7 mouse cellular contexts compared by ENCODE assay signal in the genomic region with DNA sequence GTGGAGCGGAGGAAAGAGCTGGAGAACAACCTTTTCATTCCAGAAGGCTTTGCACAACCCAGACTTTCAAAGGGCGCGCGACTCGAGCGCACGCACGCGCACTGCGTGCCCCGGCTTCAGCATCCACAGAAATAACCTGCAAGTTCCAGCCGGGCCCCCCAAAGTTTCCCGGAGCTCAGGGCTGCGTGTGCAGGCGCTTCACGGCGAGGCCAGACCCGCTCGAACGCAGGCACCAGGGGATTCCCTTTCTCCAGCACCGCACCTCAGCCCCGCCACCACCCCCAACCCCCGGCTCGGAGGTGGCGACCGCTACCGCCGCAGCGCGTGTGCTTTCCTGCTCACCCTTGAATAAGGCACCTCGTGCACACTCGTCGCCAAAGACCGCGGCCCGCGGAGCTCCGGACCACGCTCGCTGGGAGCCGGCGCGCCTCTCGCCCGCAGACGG. TPM values are rescaled to one million over a fixed set of nuclear protein-coding genes. Genes with fewer than 3 reads are reported as not detected.
A peak's percentile ranks its signal among the peaks of the same experiment; 100 is the strongest.
DNase-seq lines count a peak whose midpoint lies in the region; ATAC-seq and TF ChIP-seq lines count a peak whose summit lies in the region.

No protein-coding gene starts in this region.

- peak; percentile 49 for ATAC-seq in inflammation-experienced regulatory T-cells, adult 6 months

- intact Hi-C loops in left cerebral cortex, postnatal 25 days (cut with DNase I), result loop anchor here (2.0 kb wide), 3 partner anchors 38 to 142 kb away; a partner anchor contains a TSS

- H3K4me3 ChIP-seq in cortical plate, adult 2 months (ENCODE audit: insufficient read depth, low read length), result peak overlapping the region; percentile 60

- no peak overlapping the region for H3K27ac ChIP-seq in cortical plate, adult 2 months (ENCODE audit: insufficient read depth, low read length)

- peak; percentile 56 to 57 for DNase-seq in adrenal gland, adult 18-20 months (ENCODE audit: low spot score in 2 of 2)
- DNase-seq in gastrocnemius, postnatal 10 days, result peak; percentile 54
- peak; percentile 61 to 66 for DNase-seq in left cerebral cortex, postnatal 25 days (ENCODE audit: low spot score in 2 of 2)
- peak; percentile 80 for DNase-seq in mesoderm, embryonic 11.5 days (ENCODE audit: low read depth, low spot score)
- DNase-seq in spleen, adult 12 weeks (ENCODE audit: low spot score), result peak; percentile 62

- no peak for TF ChIP-seq CTCF in cortical plate, adult 2 months (IDR thresholded peaks at IDR 0.05; ENCODE audit: extremely low read depth, insufficient read depth, low read length)

- peaks cover 3% of the 10 kb centered on the region; the same call in 1 of the 2 replicates for H3K4me1 ChIP-seq in cortical plate, adult 2 months (ENCODE audit: control insufficient read depth, insufficient read depth, low read length)

- TF ChIP-seq POLR2A in cortical plate, adult 2 months (IDR thresholded peaks at IDR 0.05; ENCODE audit: extremely low read depth, insufficient read depth, low read length), result no peak

RNA-seq across cellular contexts. Expression of a gene that starts 0.4 kb away (rescaled TPM):
- 1 to 10 TPM; 1.5 to 2.0 TPM for total RNA-seq in adrenal gland, adult 18-20 months (2021)
- 2.4 and 2.5 TPM in 2 replicates for polyA plus RNA-seq in cortical plate, adult 2 months (2012; rRNA removed)
- total RNA-seq in gastrocnemius, postnatal 10 days (2021), result 1 to 10 TPM; 1.3 to 1.8 TPM
- under 1 TPM; 0.25 to 0.88 (median 0.66) TPM for polyA plus RNA-seq in inflammation-experienced regulatory T-cells, adult 6 months (2017; shearing (Covaris generic))
- 1 to 10 TPM; 3.5 to 4.4 TPM for total RNA-seq in left cerebral cortex, postnatal 25 days (2021)

RNA-seq across cellular contexts. Expression of a gene that starts 38.2 kb away (rescaled TPM):
- total RNA-seq in adrenal gland, adult 18-20 months (2021), result 1 to 10 TPM; 1.7 to 2.5 TPM
- 2.4 and 2.5 TPM in 2 replicates for polyA plus RNA-seq in cortical plate, adult 2 months (2012; rRNA removed)
- total RNA-seq in gastrocnemius, postnatal 10 days (2021), result 1 to 10 TPM; 1.2 to 1.9 TPM
- polyA plus RNA-seq in inflammation-experienced regulatory T-cells, adult 6 months (2017; shearing (Covaris generic)), result 1 to 10 TPM; 2.9 to 4.5 (median 4.0) TPM
- total RNA-seq in left cerebral cortex, postnatal 25 days (2021), result 1 to 10 TPM; 4.0 to 5.4 TPM

RNA-seq across cellular contexts. Expression of a gene that starts 38.2 kb away (rescaled TPM):
- total RNA-seq in adrenal gland, adult 18-20 months (2021), result 10 to 100 TPM; 33.4 to 37.6 TPM
- polyA plus RNA-seq in cortical plate, adult 2 months (2012; rRNA removed), result 52.7 TPM in 2 replicates
- total RNA-seq in gastrocnemius, postnatal 10 days (2021), result 10 to 100 TPM; 20.2 to 23.9 TPM
- polyA plus RNA-seq in inflammation-experienced regulatory T-cells, adult 6 months (2017; shearing (Covaris generic)), result 100 to 1,000 TPM; 104 to 113 (median 106) TPM
- total RNA-seq in left cerebral cortex, postnatal 25 days (2021), result 10 to 100 TPM; 42.8 to 46.9 TPM

RNA-seq across cellular contexts. Expression of a gene that starts 38.4 kb away (rescaled TPM):
- total RNA-seq in adrenal gland, adult 18-20 months (2021), result 1 to 10 TPM; 3.4 to 4.9 TPM
- polyA plus RNA-seq in cortical plate, adult 2 months (2012; rRNA removed), result 1.5 and 1.7 TPM in 2 replicates
- total RNA-seq in gastrocnemius, postnatal 10 days (2021), result 10 to 100 TPM; 13.3 to 14.0 TPM
- under 1 TPM; 0.43 to 0.85 (median 0.61) TPM for polyA plus RNA-seq in inflammation-experienced regulatory T-cells, adult 6 months (2017; shearing (Covaris generic))
- total RNA-seq in left cerebral cortex, postnatal 25 days (2021), result 1 to 10 TPM in 1 of 2 experiments, under 1 TPM in 1; 0.85 to 1.1 TPM

RNA-seq across cellular contexts. Expression of a gene that starts 50.5 kb away (rescaled TPM):
- 1 to 10 TPM; 7.6 to 7.8 TPM for total RNA-seq in adrenal gland, adult 18-20 months (2021)
- polyA plus RNA-seq in cortical plate, adult 2 months (2012; rRNA removed), result 11.6 and 13.2 TPM in 2 replicates
- 1 to 10 TPM; 2.9 to 4.5 TPM for total RNA-seq in gastrocnemius, postnatal 10 days (2021)
- 10 to 100 TPM; 16.6 to 18.9 (median 17.0) TPM for polyA plus RNA-seq in inflammation-experienced regulatory T-cells, adult 6 months (2017; shearing (Covaris generic))
- total RNA-seq in left cerebral cortex, postnatal 25 days (2021), result 10 to 100 TPM; 10.2 to 11.4 TPM
